Mouse (Mus musculus) right cerebral cortex, adult 18-20 months (tissue): ENCODE results near the gene Fam53b.
A peak's percentile ranks its signal among the peaks of the same experiment; 100 is the strongest.

Experiments used
- DNase-seq: peaks from one replicate; pipeline ENCODE4 v3.0.0; 2022; ENCODE audit warnings: mixed read lengths

Fam53b gene

GRCm38 (mm10) chr7:132810368-132810767 lies 3.3 kb downstream of the Fam53b start:
- peak; percentile 84 for DNase-seq

DNA sequence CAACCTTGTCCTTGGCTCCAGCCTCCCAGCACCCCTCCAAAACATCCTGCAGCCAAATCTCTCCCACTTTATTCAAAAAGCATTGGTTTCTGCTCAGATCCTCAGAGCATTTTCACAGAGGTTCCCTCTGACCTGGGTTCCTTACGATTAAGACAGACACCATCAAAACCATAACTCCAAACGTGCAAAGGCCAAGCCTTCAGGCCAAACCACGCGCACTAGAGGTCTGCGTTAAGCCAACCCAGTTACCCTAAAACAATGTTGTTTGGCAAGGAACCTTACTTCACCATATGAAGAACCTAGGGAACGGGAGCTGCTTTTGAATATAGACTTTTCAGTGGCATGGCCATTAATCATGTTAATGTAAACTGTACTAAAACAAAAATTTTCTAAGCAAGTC lies 4.0 kb downstream of the Fam53b start:
- no peak for DNase-seq

GRCm38 (mm10) chr7:132808841-132809682 lies 4.6 kb downstream of the Fam53b start:
- no peak for DNase-seq

GRCm38 (mm10) chr7:132808051-132808796 lies 5.5 kb downstream of the Fam53b start:
- no peak for DNase-seq

- DNase-seq, result peak; percentile 82
These were observed 6.5 kb downstream of the Fam53b start for GRCm38 (mm10) chr7:132806926-132807857.

DNA sequence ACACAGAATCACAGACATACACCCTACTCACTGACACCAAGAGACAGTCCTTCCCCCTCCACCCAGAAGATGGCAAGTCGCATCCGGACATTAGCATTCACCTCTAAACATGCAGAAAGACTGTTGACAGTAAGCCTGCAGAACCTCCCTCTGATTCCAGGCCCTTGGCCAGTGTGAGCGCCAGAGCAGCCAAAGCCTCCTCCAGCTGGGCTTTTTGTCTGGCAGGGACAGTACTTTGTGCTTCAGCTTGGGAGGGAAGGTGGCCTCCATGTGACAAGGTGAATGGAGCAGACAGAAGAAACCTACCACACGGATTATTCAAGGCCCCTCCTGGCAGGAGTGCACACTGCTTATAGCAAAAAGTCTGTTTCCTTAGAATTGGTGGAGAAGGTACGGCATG lies 7.4 kb downstream of the Fam53b start:
- DNase-seq, result no peak

- no peak for DNase-seq
These were observed 8.7 kb downstream of the Fam53b start for GRCm38 (mm10) chr7:132804951-132805350.

DNA sequence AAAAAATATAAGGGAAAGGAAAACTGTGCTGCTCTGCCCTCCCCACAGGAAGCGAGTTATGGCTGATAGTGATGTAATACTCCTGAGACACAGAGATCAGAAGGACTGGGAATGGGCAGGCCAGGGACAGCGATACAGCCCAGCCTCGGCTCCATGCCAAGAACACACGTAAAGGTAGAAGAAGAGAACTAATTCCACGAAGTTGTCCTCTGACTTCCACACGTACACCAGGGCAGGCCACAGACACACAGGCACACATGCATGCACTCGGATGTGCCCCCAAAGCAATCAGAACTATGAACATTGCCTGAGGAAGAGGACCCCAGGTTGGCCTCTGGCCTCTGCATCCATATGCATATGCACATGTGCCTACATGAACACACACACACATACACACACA lies 9.2 kb downstream of the Fam53b start:
- DNase-seq, result no peak

DNA sequence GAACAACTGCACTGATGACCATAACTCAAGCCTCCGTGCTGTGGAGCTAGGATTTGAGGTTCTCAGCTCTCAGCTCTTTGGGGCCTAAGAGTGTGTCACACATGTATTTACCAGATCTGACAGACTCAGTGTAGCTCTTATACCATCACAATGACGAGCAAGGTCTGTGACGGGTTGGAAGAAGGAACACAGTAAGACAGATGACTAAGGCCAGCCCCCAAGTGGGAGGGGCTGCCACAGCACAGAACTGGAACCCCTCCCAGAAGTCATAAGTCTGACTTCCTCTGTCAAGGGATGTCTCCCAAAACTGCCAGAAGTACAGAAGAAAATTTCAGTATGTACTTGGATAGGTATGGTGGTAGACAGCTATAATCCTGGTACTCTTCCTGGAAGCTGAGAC lies 9.7 kb downstream of the Fam53b start:
- no peak for DNase-seq

DNA sequence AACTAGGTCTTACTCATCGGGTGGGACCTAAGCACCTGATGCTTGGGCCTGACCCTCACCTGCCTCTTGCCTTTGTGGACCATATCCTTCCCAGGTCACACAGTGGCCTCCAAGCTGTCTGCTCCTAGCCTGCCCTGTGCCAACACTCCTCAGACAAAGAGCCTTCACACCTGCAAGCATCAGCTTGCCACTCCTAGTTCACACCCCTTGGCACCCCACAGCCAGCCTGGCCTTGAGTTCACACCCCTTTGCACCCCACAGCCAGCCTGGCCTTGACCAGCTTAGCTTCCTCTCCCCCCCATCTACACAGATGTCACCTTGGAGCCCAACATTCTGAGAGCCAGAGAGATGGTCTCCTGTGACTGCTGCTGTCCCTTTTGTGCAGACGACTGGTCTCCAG lies 10.3 kb downstream of the Fam53b start:
- no peak for DNase-seq

- no peak for DNase-seq
These were observed 11.0 kb downstream of the Fam53b start for GRCm38 (mm10) chr7:132802691-132803090.

DNA sequence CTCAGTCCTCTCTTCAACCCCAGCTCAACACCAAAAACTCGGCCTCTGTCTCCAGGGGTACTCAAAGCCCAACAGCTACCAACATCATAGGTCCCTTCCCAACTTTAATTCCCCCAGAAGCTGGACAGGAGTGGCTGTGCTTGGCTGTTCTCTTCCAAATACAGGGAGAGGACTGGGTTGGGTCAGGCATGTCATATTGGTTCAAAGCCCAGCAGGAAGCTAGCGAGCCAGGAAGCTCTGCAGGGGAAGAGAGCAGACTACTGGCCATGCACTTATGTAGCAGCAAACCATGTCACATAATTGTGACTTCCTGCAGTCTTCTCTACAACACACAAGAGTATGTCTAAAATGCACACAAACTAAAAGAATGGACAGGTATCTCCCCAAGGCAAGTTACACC lies 11.6 kb downstream of the Fam53b start:
- DNase-seq, result no peak

DNA sequence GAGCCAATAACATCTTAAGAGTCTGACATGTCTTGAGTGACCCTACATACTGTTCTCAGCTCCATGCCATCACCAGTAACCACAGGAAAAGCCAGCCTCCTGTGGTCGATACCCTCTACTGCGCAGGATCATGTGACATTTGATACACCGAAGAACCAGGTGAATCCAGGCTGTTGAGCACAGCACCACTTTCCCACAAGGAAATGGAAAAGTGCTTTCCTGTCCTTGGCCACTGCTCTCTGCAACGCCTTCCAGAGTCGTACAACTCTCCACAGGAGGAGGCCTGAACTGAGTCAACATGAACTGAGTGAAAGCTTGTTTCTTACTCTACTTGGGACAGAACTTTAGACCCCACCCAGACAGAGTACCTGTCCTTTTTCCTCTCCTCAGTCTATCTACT lies 12.2 kb downstream of the Fam53b start:
- no peak for DNase-seq

DNA sequence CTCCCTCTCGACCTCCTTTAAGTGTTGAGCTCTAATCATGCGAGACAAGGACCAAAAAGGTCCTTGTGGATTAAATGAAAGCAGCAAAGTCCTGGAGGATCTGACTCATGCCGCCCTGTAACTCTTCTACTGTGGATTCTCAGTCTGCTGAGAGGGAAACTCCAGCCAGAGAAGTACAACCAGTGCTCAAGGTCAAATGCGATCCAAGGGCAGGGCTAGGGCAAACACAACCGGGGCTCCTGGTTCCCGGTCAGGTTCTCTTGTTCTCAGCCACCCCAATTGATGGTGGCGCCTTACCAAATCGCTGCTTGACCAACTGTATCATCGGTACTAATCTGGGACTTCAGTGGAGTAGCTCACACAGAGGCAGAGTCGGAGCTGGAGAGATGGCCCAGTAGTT lies 12.8 kb downstream of the Fam53b start:
- no peak for DNase-seq

DNA sequence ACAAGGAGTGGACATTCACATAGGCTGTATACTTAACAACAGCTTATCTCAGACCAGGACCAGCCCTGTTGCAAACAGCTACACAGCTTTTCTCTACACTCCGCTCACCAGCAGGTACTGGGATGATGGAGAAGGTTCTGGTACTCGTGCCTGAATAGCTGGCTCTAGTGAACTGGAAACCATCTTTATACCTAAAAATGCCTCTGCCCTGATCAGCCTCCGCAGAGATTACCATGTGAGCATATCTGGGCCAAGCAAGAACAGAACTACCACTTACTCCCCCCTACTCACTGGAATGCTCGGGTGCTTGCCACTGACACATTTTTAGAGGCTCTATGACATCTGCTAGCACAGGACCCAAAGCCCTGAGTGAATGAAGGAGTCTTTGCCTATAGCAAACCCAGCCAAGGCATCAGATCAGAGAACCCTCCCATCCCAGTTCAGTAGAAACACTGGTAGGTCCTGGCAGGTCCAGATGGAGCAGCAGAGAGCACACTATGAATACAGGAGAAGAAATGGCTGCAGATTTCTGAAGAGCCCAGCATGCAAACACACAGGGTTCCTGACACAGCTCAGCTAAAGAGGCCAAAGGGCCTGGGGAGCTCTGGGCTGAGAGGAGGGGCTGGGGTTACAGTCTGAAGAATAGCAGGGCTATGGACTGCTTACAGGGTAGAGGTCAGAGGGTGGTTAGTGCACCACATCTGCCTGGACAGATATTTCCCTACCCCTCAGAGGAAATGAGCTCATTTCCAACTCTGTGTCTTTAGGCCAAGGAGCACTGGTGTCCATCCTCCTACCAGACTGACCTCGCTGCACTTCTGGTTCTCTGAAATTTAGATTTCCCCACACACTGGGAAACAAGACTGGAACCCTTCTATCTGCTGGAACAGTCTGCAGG lies 14.3 kb downstream of the Fam53b start:
- DNase-seq, result peak; percentile 56

DNA sequence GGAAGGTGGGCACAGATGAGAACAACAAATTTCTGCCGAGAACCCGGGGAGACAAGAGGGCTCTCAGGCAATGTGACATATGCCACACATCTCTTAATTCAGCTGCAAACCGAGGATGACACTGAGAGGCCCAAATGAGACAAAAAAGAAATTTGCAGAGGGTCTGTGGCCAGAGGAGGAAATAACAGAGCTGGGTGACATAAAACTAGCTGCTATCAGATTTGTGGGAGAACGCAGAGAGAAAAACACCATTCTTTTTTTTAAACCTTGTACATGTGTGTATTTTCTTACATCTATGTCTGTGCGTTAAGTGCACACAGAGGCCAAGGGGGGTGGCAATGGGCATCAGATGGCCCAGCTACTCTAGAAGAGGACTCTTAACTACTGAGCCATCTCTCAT lies 18.5 kb downstream of the Fam53b start:
- no peak for DNase-seq

DNA sequence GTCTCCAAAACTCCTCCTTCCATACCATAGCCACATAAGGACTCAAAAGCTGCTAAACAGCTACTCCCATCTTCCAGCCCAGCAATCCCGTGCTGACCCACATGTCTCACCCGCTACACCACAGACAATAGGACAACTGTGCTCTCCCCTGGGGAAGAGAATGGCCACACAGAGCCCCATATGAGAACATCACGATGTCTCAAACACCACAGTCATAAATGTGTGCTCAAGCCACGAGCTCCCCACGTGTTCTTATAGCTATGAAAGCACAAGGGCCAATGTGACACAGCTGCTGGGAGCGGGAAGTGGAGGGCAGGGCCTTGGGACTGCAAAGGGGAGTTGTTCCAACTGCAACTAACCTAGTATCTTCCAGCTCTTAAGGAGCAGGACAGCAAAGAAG lies 20.2 kb downstream of the Fam53b start:
- DNase-seq, result peak; percentile 43

DNA sequence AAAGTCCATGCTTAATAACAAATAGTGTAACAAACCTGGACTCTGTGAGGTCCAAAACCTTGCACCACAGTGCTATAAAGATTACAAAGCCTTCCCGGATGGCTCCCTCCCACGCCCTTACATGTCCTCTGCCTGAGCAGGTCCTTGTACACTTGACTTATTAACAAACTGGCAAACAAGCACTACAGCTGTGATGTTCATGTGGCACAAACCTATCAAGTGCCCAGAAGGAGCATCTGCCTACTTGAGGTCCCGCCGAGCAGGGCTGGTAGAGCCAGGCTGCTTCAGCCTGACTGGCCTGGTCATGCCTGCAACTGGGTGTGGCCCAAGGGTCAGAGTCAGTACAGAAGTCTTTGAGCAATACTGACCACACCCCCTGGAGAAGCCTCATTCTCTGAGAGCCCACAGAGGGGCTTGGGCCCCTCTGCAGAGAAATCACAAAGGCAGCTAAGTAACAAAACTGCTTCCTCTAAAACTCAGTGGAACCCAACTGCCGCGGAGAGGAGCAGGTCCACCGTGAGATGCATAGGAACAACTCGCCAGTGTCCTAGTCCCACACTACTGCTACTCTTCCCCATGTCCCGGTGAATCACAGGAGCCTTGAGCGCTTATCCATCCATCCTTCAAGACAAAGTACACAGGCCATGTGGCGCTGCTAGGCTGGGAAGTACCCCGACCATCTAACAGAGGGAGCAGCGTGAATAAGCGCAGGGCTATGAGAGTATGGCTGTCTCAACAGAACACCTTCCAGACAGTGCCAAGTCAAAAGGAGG lies 23.1 kb downstream of the Fam53b start:
- DNase-seq, result no peak

DNA sequence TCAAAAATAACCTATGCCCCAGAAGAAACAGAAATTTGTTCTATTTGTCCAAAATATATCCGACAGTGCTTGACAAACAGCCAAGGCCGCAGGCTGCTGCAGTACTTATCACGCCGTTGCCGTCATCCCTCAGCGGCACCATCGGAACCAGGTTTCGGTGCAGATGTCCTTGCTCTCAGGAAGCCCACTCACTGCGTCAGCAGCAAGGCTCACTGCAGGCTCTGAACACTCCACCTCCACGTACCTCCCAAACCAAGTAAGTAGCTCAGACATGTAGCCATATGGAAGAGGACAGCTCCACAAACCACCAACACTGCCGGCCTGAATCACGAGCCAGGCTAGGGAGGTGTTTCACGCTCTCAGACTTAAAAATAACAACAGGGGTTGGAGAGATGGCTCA lies 24.9 kb downstream of the Fam53b start:
- peak; percentile 95 for DNase-seq

- DNase-seq, result no peak
These were observed 26.0 kb downstream of the Fam53b start for GRCm38 (mm10) chr7:132787496-132788190.

DNA sequence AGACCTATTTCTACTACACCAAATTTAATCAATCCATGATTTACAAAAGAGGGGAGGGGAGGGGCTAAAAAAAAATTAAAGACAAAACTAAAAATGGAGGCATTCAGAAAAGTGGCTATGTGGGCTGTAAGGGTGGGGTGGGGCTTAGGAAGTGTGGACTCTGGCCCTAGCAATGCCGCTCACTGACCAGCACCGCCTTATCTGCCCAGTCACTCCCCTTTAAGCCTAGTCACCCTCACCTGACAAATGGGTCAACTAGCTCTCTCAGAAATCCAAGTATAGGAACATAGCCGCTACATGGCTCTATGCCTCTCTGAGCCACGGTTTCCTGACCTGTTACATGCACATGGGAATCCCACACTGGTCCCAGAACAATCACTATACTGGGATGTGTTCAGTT lies 26.7 kb downstream of the Fam53b start:
- DNase-seq, result no peak
